Comparison of ENCODE assay signal across 9 mouse cellular contexts in the genomic region with DNA sequence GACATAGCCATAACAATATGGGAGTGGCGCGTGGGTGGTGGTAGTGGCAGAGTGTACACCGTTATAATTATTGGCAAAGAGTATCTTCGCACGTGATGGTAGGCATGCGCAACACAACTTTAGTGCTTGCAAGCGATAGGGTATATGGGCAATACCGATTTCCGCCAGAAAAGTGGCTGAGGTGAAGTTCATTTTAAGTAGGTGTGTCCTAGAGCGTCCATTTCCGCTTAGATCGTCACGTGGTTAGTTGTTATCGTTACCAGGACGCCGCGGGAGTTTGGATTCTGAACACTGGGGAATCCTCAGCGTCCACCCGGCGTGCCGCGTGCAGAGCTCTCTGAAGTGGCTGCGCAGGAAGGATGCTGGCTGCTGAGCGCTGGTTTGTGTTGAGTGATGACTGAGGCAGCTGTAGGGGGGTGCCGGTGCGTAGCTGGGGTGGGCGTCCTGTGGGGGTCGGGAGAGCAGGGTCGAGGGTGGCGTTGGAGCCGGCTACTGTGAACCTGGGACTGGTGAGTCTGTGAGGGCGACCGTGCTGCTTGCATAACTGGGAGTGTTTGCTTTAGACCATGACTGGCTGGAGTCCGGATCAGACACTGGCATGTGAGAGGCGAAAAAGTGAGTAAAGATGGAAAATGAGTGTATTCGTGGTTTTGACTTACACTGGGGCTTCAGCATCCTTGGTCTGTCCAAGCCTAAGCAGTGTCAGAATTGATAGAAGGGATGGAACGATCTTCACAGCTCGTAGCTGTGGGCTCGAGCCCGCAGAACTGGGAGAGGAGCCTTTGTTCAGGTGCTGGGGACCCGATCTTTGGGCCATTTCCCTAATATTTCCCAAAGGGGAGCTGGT. TPM values are rescaled to one million over a fixed set of nuclear protein-coding genes. Genes with fewer than 3 reads are reported as not detected.
DNase-seq lines count a peak whose midpoint lies in the region; ATAC-seq and TF ChIP-seq lines count a peak whose summit lies in the region.
"Had no signal": no experiment of that assay in that cellular context is flagged by ENCODE, and none has a peak within 500 bp of the region (broad histone marks: within the 10 kb centered on the region; RNA-seq: fewer than 3 reads in every experiment).

A gene (plus strand): TSS at position 274 of the 847 bp plus-strand sequence.

- H3K27ac ChIP-seq in hindbrain, postnatal 0 days = no peak within 1 kb of the TSS
- H3K27ac ChIP-seq: macrophage had no signal

- H3K27me3 ChIP-seq in hindbrain, postnatal 0 days (ENCODE audit: insufficient read depth, low read length) = no peaks in the 10 kb centered on the region

- H3K4me3 ChIP-seq in hindbrain, postnatal 0 days (ENCODE audit: low read length) = peak within 1 kb of the TSS; percentile 47

- H3K9me3 ChIP-seq in hindbrain, postnatal 0 days (ENCODE audit: low read length) = no peaks in the 10 kb centered on the region

- TF ChIP-seq CTCF in hindbrain, postnatal 0 days (IDR thresholded peaks at IDR 0.05; ENCODE audit: low read depth) = peak; percentile 7; the same call in 1 of the 2 replicates

- DNase-seq in R1 (ENCODE audit: low read depth, low spot score) = peak; percentile 94
- peak; percentile 36 to 55 for DNase-seq in cerebellum, postnatal 4 days (ENCODE audit: low spot score in 2 of 2)
- peak; percentile 51 for DNase-seq in gastrocnemius, postnatal 10 days
- peak; percentile 87 for DNase-seq in hindbrain, postnatal 0 days (ENCODE audit: low spot score)
- DNase-seq in layer of hippocampus, postnatal 36 days = peak; percentile 58 to 62
- peak; percentile 71 for DNase-seq in lung, postnatal 10 days
- peak; percentile 42 for DNase-seq in ovary, postnatal 14 days (ENCODE audit: low spot score)
- DNase-seq in urinary bladder, adult 2 months (ENCODE audit: low spot score) = peak; percentile 23

- no peaks in the 10 kb centered on the region for H3K36me3 ChIP-seq in hindbrain, postnatal 0 days (ENCODE audit: insufficient read depth, low read length)

- 0 out of 2 replicates have a peak within 1 kb of the TSS, but pooled peaks have one; percentile 9 for H3K9ac ChIP-seq in hindbrain, postnatal 0 days (replicated peaks; ENCODE audit: low read length)

- 14% methylated on average over 41 of the region's 41 CpGs for WGBS in hindbrain, postnatal 0 days

- H3K4me2 ChIP-seq in hindbrain, postnatal 0 days (ENCODE audit: low read depth, low read length) = peak within 1 kb of the TSS; percentile 83

- peak; percentile 95 for ATAC-seq in hindbrain, postnatal 0 days

- H3K4me1 ChIP-seq in hindbrain, postnatal 0 days (ENCODE audit: insufficient read depth, low read length) = no peaks in the 10 kb centered on the region

RNA-seq across cellular contexts. Expression of the gene that starts here (rescaled TPM):
- total RNA-seq in gastrocnemius, postnatal 10 days (2021) = not detected
- 1.0 TPM in 1 of 2 replicates, not detected in the other for total RNA-seq in hindbrain, postnatal 0 days (2014; rRNA removed)
- 0.40 and 0.62 TPM in 2 replicates for polyA plus RNA-seq in hindbrain, postnatal 0 days (2015; fragmentation: Nextera tagmentation; extraction: Ambion mirVana)
- under 1 TPM; 0.15 to 0.20 TPM for total RNA-seq in layer of hippocampus, postnatal 36 days (2021)
- 0.03 TPM in 1 of 2 replicates, not detected in the other for polyA plus RNA-seq in urinary bladder, adult 2 months (2012; rRNA removed)
- polyA plus RNA-seq: macrophage had no signal

Comparison
In these comparisons a context has a peak if more than half of its experiments do, and no peak if none do; other contexts are left out.
1. Peak in DNase-seq in gastrocnemius, postnatal 10 days; RNA of the gene not detected or under 1 TPM.
2. Peak in DNase-seq in layer of hippocampus, postnatal 36 days; RNA of the gene not detected or under 1 TPM.
3. Peak in DNase-seq in urinary bladder, adult 2 months; RNA of the gene not detected or under 1 TPM.
4. DNase-seq: peak in every context shown above with its lines; median percentile 94 in R1; 87 in hindbrain, postnatal 0 days; 71 in lung, postnatal 10 days; 60 in layer of hippocampus, postnatal 36 days; 51 in gastrocnemius, postnatal 10 days; 46 in cerebellum, postnatal 4 days; 42 in ovary, postnatal 14 days; 23 in urinary bladder, adult 2 months.